Mouse (Mus musculus) mature B cell (primary cell): ENCODE measurements around the gene Atxn1.

Source experiments
- in situ Hi-C: fragments of 300-500 bp; cut with MboI; formaldehyde crosslinking; loops from 2 replicates; pipeline ENCODE4 v1.14.3; 2019

Gene Atxn1

DNA sequence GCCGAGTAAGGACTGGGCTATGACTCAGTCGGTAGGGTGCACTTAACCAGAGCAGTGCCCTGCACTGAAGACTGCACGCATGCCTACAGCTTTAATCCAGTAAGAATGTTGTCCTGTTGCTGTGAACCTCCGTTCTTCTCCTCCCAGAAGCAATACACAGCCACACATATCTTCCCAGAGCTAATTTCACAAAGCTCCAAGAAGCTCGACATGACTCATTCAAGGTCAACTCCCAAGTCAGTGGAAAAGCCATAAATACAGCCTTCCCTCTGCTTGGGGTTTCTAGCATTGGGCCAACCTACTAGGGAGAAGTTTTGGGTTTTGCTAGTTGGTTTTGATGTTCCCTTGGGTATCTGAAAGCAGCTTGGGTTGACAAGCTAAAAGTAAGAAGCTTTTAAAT is 33.6 kb downstream of the Atxn1 start:
- in situ Hi-C loops: no loop called here

DNA sequence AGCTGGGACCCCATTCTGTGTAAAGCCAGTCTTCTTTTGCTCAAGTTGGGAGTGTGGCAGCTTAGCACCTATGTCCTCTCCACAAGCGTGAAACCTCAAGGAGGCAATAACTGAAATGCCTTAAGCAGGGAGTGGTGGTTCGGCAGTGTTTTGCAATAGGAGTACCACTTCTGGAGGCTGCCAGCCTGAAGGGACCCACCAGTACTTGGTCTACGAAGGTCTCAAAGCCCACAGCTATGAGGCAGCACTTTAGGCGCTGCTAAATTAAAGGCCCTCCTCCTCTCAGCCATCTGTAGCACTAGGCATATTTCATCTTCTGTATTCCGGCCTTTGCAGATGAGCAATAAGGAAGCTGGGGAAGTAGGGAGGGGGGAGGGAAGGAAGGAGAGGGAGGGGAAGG is 35.1 kb downstream of the Atxn1 start:
- in situ Hi-C loops: no loop called here

DNA sequence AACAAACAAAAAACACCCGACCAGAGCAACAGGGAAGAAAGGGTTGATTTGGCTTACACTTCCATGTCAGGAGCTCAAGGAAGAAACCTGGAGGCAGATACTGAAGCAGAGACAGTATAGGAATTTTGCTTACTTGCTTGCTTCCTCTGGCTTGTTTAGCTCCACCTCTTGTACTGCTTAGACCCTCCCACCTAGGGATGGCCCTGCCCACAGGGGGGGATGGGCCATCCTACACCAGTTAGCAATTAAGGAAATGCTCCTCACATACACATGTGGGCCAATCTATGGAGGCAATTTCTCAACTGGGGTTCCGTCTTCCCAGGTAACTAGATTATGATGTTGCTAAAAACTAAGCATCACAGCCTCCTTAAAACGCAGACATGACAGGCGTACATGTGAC is 39.5 kb downstream of the Atxn1 start:
- in situ Hi-C loops: no loop called here

DNA sequence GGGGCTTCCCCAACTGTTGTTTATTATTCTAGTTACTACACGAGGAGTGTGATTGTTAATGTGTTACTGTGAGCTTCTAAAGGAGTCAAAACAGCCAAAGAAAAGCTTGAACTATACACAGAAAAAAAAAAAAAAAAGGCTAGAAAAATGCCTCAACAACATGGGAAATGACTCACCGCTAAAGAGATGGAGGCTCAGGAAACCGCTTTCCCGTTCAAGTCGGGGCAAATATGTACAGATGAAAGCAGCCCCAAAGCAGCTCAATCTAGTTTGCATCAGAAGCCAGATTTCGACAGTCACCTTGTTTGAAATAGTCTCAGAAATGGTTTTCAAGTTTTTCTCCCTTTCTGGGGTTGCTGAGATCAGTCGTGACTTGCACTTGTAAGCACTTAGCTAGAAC is 40.3 kb downstream of the Atxn1 start:
- in situ Hi-C loops: no loop called here

DNA sequence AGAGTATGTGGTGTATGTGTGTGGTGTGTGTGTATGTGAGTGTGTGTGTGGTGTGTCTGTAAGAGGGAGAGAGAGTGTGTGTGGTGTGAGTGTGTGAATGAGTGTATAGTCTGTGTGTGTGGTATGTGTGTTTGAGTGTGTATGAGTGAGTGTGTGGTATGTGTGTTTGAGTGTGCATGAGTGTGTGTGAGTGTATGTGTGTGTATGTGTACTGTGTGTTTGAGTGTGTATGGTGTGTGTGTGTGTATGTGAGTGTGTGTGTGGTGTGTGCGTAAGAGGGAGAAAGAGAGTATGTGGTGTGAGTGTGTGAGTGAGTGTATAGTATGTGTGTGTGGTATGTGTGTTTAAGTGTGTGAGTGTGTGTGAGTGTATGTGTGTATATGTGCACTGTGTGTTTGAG is 41.7 kb downstream of the Atxn1 start:
- in situ Hi-C loops: no loop called here

DNA sequence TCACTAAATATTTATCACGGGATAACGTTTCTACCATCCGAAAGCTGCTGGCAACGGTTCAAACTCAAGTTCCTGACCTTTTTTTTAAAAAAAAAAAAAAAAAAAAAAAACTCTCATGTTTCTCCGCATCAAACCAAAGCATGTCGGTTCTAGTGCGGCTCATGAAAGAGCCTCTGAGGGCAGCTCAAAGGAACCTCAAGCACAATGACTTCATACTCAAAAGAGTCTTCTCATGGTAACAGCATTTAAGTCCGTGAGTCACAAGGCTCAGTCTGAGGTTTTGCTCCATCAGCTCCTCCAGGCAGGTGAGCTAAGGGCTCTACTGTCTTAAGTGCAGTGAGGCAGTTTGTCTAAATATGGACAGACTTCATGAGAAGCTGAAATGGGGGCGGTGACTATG is 42.3 kb downstream of the Atxn1 start:
- in situ Hi-C loops: no loop called here

DNA sequence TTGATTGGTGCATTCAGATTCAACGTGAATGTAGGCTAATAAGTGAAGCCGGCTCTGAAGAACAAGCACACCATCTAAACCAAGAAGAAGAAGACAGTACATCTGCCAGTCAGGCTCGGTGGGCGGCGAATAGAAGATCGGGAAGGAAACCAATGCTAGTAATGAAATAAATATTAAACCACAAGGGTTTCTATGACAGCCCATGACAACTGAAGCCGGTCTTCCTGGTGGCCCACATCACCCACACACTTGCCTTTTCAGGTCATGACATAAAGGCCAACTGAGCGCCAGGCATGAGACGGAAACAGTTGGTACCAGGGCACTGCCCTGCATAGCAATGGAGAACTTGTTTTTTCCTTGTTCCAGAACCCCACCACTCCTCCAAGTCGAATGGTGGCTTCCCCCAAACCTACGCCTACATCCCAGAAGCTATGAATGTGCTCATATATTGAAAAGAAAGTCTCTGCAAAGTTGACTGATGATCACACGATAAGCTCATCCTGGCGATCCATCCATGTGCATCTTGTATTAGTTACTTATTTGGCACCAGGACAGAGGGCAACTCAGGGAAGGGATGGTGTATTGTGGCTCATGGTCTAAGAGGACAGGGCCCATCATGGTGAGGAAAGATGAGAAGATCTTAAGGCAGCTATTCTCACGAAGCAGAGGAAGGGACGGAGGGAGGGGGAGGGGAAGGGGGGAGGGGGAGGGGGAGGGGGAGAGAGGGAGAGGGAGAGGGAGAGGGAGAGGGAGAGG is 45.7 kb downstream of the Atxn1 start:
- in situ Hi-C loops: no loop called here

DNA sequence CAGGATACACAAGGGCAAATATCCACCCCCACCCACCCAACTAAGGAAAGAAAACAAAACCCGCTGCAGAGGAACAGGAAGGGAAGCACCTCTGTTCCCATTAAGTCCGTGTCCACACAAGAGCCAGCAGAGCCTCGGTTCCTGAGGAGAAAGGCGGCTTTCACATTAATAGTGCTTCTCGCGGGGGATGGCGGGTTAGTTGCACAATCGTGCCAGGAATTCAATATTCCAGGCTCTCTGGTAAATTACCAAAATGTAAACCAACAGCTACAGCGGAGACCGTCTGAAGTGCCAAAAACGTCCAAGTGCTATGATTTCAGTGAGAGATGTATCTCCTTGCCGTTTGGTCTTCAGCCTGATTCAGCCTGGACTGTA is 46.8 kb downstream of the Atxn1 start:
- in situ Hi-C loops: no loop called here

DNA sequence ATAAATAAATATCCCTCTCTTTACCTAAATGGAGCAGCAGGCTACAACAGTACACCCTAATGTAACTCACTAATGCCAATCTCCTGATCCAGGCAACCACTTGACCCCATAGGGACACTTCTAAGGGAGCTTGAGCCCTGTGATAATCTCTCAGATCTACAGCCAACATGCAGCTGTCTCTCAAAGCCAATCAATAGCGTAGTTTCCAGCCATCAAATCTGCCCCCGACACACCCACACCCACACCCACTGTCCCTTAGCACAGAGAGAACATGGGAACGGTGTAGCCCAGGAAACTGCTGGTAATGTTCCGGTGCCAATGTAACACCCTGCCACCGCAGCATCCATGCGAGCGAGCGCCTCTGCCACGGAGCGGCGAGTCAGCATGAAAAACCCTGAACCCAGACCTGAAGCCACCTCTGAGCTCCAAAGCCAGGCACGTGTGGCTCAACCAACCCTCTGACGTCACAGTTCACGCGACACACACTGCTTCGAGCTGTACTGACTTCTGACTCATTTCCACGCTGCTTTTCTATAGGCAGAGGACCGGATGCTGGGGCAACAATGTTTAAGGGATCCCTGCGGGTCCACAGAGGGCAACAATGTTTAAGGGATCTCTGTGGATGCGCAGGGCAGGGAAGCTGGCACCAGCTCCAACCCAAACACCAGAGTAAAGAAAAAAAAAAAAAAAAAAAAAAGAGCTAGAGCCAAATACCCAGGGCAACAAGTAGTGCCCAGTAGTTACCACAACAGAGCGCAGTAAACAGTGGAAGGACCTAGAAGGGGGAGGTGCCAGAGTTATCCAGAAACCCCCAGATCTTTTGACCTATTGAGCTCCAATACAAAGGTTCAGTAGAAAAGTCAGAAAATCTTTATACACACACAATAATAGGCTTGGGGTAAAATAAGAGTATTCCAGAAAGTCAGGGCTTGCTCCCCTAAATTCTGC is 47.5 kb downstream of the Atxn1 start:
- in situ Hi-C loops: no loop called here

DNA sequence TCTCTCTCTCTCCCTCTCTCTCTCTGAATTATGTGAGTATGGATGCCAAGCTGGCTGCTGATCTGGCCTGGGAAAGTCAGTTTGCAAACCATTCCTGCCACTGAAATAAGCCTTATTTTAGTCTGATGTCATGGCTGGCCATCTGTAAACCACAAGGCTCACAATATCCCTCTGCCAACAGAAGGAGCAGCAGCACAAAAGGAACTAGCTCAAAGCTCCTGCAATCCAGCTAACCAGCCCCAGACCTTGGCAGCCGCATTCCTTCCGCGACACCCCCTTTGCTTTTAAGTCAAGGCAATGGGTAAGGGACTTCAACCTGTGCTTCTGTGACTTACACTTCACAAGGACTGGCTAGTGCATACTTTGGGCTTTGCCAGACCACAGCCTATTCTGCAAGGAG is 48.9 kb downstream of the Atxn1 start:
- in situ Hi-C loops: no loop called here

DNA sequence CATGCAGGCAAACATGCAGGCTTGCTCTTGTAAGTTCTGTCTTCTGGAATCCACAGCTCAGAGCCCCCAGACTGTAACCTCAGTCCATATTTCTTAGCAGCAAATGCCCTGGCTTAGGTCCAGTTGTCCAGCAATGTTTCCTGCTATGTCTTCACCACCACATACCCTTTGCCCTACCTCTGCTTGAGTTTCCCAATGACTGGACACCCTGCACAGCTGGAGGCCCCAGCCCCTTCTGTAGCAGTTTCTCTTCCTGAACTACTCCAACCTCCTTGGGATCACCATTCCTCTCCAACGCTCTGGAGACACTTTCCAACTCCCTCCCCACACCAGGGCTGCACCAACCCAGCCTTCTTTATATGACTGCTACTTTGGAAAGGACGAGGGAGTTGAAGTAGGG is 49.8 kb downstream of the Atxn1 start:
- in situ Hi-C loops: no loop called here

DNA sequence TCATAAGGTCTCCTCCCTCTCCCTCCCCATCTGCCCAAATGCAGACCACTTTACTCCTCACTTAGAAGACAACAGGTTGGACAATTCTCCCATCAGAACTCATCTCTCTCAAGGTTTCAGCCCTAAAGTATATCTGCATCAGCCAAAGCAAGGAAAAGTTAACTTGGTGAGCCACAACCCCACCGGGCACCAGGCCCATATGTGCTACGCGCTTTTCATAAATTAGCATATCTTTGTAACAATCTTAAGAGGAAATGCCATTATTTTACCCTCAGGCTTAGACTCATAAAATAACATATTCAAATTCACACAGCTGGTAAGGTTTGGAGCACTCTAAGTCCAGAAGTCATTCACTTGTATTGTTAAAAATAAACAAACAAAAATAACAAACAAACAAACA is 50.7 kb downstream of the Atxn1 start:
- in situ Hi-C loops: no loop called here

DNA sequence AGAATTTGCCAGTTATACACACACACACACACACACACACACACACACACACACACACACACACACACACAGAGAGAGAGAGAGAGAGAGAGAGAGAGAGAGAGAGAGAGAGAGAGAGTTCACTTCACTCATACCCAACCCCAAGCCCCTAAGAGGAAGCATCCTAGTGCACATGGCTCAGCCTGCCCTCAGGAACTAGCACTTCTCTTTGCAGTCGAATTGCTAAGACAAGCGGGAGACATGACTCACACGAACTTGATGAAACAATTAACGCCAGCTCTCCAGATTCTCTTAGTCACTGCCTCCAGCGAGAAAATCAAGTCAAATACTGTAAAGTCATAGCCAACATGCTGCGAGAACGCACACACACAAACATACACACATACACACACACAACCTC is 53.0 kb downstream of the Atxn1 start:
- in situ Hi-C loops: no loop called here

DNA sequence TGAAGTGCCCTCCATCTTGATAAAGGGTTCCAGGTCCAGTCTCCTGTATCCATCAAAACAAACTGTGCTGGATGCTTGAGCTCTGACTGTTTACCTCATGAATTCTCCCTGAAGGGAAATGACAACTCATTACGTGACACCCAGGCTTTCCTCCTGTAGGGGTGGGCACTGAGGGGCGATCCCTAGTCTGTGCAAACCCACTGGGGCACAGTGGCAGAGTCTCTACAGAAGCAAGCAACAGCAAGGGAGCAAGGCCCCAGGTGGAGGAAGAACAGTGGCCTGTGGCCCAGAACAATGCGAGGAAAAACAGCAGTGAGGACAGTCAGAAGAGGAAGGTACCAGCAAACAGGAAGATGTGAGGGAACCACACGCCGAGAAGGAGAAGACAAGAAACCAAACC is 53.7 kb downstream of the Atxn1 start:
- in situ Hi-C loops: no loop called here

DNA sequence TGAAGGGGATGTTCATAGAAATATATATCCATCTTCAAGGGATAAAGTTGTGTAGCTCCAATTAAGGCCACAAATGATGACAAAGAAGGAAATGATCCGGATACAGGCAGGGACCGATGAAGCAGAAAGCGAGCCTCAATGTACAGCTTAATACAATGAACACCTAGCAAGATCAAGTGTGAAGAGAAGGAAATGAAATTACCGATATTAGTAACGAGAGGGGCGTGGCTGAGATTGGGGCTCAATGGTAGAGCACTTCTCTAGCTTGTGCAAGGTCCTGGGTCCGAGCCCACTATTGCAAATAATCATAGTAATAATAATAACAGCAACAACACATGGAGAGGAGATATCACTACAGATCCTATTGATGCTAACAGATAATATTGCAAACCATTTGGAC is 54.5 kb downstream of the Atxn1 start:
- in situ Hi-C loops: no loop called here

DNA sequence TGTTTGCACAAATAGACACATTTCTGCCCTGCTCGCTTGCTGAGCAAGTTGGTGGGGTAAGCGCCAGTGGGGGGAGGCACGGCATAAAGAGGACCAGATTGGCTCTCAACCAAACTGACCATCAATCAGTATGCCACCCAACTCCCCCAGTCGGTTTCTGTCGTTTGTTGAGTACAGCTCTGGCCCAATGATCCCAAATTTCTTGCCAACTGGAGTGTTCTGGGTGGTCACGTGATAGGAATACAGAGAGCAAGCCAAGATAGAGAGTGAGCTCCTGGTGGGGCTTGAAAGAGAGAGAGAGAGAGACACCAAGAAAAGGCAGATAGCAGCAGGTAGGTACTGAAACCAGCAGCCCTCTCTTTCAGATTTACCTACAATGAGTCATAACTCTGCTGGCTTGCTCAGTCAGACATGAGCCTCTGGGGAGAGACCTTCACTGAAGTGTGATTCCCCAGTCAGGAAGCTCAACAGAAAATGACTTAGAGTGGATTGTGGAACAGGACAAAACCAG is 57.6 kb downstream of the Atxn1 start:
- in situ Hi-C loops: no loop called here

DNA sequence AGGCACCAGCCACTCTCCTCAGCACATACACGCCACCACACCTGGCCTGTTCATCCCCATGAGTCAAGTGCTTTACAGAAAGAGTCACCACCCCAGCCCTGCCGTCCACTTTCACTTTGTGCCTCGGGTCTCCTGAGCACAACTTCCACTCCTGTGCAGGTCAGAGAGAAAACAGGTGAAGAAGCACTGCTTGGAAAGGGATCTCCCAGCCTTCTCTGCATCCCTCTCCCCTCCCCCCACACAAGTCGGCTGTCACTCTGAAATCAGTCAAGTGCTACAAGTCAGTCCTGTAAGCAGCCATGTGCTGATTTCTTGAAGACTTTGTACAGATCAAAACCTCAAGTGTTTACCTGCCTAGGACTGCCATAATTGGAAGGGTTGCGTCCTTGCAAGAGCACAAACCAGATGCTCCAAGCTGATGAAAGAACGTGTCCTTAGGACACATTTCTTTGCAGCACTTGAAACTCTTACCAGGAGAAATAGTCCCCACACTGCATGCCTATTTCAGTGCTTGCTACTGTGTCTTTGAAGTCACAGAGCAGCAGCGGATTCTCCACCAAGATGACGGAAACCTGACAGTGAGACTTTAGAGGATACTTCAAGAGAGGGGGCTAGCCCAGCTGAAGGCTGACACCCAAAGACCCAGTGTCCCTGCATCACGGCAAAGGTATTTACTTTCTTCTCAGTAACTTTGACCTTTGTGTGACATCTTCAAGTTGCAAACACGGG is 58.2 kb downstream of the Atxn1 start:
- in situ Hi-C loops: no loop called here

DNA sequence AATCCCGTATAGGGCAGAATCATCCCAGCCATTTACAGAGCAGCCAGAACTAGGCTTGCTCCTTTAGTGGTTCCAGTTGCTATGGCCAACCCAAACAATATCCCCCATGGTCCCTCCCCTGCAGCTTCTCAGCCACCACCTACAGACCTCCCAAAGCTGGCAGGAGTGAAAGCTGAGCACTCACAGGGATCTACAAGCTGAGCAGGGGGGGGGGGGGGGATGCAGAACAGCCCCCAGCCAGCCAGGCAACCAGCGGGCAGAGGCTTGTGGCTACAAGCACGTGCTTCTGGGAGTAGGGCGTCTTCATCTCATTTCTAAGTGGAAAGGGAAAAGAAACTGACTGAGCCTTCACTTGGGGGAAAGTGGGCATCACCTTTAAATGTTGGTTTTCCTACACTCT is 59.9 kb downstream of the Atxn1 start:
- in situ Hi-C loops: no loop called here

DNA sequence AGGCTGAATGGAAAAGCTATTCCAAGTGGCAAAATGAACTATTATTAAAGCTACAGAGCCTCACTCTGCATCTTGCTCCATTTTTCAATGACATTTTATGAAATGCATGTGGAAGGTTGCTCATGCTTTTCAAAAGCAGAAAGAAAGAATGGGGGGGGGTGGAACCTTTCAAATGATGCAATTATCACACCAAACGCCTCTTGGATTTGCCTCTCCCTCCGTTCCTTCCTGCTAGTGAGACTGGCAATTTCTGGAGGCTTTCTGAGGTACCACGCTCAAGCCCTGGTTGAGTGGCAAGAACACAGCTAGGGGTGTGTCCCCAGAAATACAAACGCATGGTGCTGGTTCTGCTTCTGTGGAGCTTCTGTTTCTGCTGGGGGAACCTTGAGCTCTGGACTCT is 60.4 kb downstream of the Atxn1 start:
- in situ Hi-C loops: no loop called here

DNA sequence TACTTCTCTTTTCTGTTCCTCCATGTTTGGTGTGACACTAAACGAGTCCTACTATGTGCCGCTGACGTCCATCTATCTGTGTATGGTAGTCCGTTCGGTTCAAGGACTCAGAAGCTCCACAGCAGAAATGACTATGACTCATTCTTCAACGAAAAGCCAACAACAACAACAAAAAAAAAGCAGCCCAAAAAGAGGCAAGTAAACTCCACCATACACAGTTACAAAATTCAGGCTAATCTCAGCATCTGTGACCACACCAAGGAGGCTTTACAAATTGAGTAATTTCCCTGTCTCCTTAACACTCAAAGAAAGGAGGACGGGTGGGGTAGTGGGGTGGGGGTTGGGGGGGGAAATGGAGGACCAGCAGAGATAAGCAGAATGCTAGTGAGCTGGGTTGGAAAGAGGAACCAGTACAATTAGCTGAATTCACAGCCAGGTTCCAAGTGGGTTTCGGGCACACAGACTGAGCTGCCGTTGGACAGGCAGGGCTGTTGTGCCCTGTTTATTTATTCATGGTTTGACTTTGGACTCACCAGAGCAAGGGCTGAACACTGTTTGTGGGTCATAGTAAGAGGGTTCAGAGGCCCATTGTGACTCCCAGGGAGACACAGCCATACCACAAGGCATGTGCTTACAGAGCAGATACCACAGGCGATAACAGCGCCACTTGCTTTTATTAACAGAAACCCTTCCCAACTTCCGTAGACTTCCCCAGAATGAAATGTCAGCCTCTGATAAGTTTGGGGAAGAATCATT is 61.1 kb downstream of the Atxn1 start:
- in situ Hi-C loops: no loop called here

DNA sequence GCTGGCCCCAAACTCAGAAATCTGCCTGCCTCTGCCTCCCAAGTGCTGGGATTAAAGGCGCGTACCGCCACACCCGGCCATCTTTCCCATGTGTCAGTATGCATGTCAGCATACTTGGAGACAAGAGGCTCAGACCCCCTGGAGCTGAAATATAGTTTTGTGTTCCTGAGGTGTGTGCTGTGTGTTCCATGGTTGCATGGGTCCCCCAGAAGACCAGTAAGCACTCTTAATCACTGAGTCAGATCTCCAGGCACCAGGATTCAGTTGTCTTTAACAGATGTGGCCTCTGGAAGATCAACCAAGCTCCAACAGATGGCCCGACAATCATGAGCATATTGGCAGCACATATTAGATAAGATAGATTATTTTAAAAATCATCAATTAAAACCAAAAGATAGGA is 62.4 kb downstream of the Atxn1 start:
- in situ Hi-C loops: no loop called here

DNA sequence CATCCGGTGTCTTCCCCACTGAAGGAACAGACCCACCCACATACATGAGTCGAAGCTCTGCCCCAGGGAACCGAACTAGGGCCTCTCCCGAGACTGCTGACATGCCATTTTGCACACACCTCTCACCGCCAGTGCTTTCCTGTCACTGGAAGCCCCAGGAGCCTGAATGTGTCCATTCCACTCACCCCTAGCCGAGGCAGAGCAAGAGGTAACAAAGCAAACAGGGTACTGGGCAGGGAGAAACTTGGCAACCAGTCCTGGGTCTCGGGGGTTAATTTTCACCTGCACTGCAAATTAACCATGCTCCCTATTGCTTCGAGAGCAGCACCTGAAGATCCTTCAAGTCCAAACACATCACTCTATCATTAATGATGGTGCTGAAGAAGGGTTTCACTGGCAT is 64.0 kb downstream of the Atxn1 start:
- in situ Hi-C loops: no loop called here
